Mouse (Mus musculus) neural tube, embryonic 11.5 days (tissue): ENCODE measurements at regions not wholly inside any gene's neighbourhood (a gene's known extent, or its start where the extent isn't known, plus 50 kb on each side); places are given as distances from the start of the nearest gene placed in this dataset.

ENCODE experiments used
- ATAC-seq: fragments of 200-750 bp; cut with Nextera tagmentation; 2 replicates; pipeline ENCODE4 v1.8.0; 2017; ENCODE audit warnings: moderate number of reproducible peaks, mild to moderate bottlenecking, moderate TSS enrichment, moderate library complexity; ENCODE audit not compliant: insufficient read depth, low FRiP score, low TSS enrichment
- DNase-seq: peaks from one replicate; pipeline ENCODE4 v3.0.0-alpha.2; 2015; ENCODE audit warnings: low spot score
- H3K27ac ChIP-seq: fragments of 300-500 bp; sonication (generic); 2 replicates; pipeline ENCODE4 v1.5.1; 2014; ENCODE audit warnings: low read depth, mild to moderate bottlenecking, low read length
- H3K27me3 ChIP-seq: fragments of 300-500 bp; sonication (generic); 2 replicates; pipeline ENCODE4 v1.6.1; 2014; ENCODE audit warnings: mild to moderate bottlenecking, low read length, mixed read lengths; ENCODE audit not compliant: control insufficient read depth, insufficient read depth
- H3K36me3 ChIP-seq: fragments of 300-500 bp; sonication (generic); 2 replicates; pipeline ENCODE4 v1.6.1; 2014; ENCODE audit warnings: mild to moderate bottlenecking, low read length, moderate library complexity, mixed read lengths; ENCODE audit not compliant: control insufficient read depth, insufficient read depth
- H3K4me1 ChIP-seq: fragments of 300-500 bp; sonication (generic); 2 replicates; pipeline ENCODE4 v1.6.1; 2014; ENCODE audit warnings: low read length, mixed read lengths; ENCODE audit not compliant: control insufficient read depth, insufficient read depth
- H3K4me2 ChIP-seq: fragments of 300-500 bp; sonication (generic); 2 replicates; pipeline ENCODE4 v1.6.1; 2014; ENCODE audit warnings: low read depth, mild to moderate bottlenecking, moderate library complexity
- H3K4me3 ChIP-seq: fragments of 300-500 bp; sonication (generic); 2 replicates; pipeline ENCODE4 v1.5.1; 2014; ENCODE audit warnings: low read depth, low read length
- H3K9ac ChIP-seq: fragments of 300-500 bp; sonication (generic); 2 replicates; pipeline ENCODE4 v1.6.1; 2014; ENCODE audit warnings: mild to moderate bottlenecking, low read length
- H3K9me3 ChIP-seq: fragments of 300-500 bp; sonication (generic); 2 replicates; pipeline ENCODE4 v1.6.1; 2016; ENCODE audit warnings: low read length; ENCODE audit not compliant: control insufficient read depth
- WGBS: fragments of 180-500 bp; shearing (Covaris S2); extraction: QIAGEN DNeasy Blood & Tissue Kit; methylation state at CpG from one replicate; pipeline ENCODE4 v1.1.7; 2014; 5-methylcytosine and 5-hydroxymethylcytosine counted together

GRCm38 (mm10) chr12:71642797-71643337, 188.0 kb upstream of the Daam1 start:
- no peak for ATAC-seq
- H3K4me1 ChIP-seq, result peaks cover 4% of the 10 kb centered on the region; the same call in 1 of the 2 replicates
- no peak overlapping the region for H3K27ac ChIP-seq
- H3K9me3 ChIP-seq, result no peaks in the 10 kb centered on the region
- H3K36me3 ChIP-seq, result no peaks in the 10 kb centered on the region
- H3K9ac ChIP-seq, result no peak overlapping the region
- no peak overlapping the region for H3K4me3 ChIP-seq
- no peaks in the 10 kb centered on the region for H3K27me3 ChIP-seq
- H3K4me2 ChIP-seq, result no peak overlapping the region
- DNase-seq, result no peak
- WGBS, result 66% methylated on average over 8 of the region's 8 CpGs

GRCm38 (mm10) chr12:71651251-71651650, 179.6 kb upstream of the Daam1 start:
- WGBS, result 52% methylated on average over 2 of the region's 2 CpGs
- ATAC-seq (no peak), DNase-seq (no peak)
- Histone ChIP-seq H3K4me1 (no peaks in the 10 kb centered on the region), H3K27ac (no peak overlapping the region), H3K27me3 (no peaks in the 10 kb centered on the region), H3K4me3 (no peak overlapping the region), H3K9me3 (no peaks in the 10 kb centered on the region), H3K9ac (no peak overlapping the region), H3K4me2 (no peak overlapping the region), H3K36me3 (no peaks in the 10 kb centered on the region)

GRCm38 (mm10) chr12:71693346-71694038, 137.4 kb upstream of the Daam1 start:
- Histone ChIP-seq H3K4me1 (no peaks in the 10 kb centered on the region), H3K4me3 (no peak overlapping the region), H3K27ac (no peak overlapping the region), H3K36me3 (no peaks in the 10 kb centered on the region), H3K27me3 (no peaks in the 10 kb centered on the region), H3K9me3 (no peaks in the 10 kb centered on the region), H3K4me2 (no peak overlapping the region), H3K9ac (no peak overlapping the region)
- no peak for DNase-seq
- WGBS, result 88% methylated on average over 10 of the region's 10 CpGs
- ATAC-seq, result no peak

GRCm38 (mm10) chr12:71701753-71702152, 129.1 kb upstream of the Daam1 start:
- WGBS, result 76% methylated on average over 2 of the region's 2 CpGs
- H3K36me3 ChIP-seq, result no peaks in the 10 kb centered on the region
- DNase-seq, result peak; percentile 21

GRCm38 (mm10) chr12:71702181-71702580, 128.7 kb upstream of the Daam1 start:
- WGBS, result 88% methylated on average over 11 of the region's 11 CpGs
- Histone ChIP-seq H3K4me1 (no peaks in the 10 kb centered on the region), H3K36me3 (no peaks in the 10 kb centered on the region), H3K4me2 (no peak overlapping the region), H3K27ac (no peak overlapping the region), H3K4me3 (no peak overlapping the region), H3K9me3 (peaks cover 3% of the 10 kb centered on the region; the same call in 1 of the 2 replicates), H3K9ac (no peak overlapping the region), H3K27me3 (no peaks in the 10 kb centered on the region)
- no peak for ATAC-seq
- no peak for DNase-seq

More at GRCm38 (mm10) chr12:71701753-71702152, 129.1 kb upstream of the Daam1 start:
- no peaks in the 10 kb centered on the region for H3K27me3 ChIP-seq
- no peak overlapping the region for H3K4me3 ChIP-seq
- ATAC-seq, result no peak
- H3K27ac ChIP-seq, result no peak overlapping the region
- H3K9me3 ChIP-seq, result peaks cover 3% of the 10 kb centered on the region; the same call in 1 of the 2 replicates
- H3K9ac ChIP-seq, result no peak overlapping the region
- H3K4me2 ChIP-seq, result no peak overlapping the region
- H3K4me1 ChIP-seq, result no peaks in the 10 kb centered on the region

GRCm38 (mm10) chr12:71703146-71703902, 127.6 kb upstream of the Daam1 start:
- WGBS, result 90% methylated on average over 13 of the region's 13 CpGs
- Histone ChIP-seq H3K27ac (no peak overlapping the region), H3K27me3 (no peaks in the 10 kb centered on the region), H3K36me3 (no peaks in the 10 kb centered on the region), H3K4me3 (no peak overlapping the region), H3K4me2 (no peak overlapping the region), H3K9me3 (peaks cover 3% of the 10 kb centered on the region; the same call in 1 of the 2 replicates), H3K4me1 (no peaks in the 10 kb centered on the region), H3K9ac (no peak overlapping the region)
- ATAC-seq, result no peak
- no peak for DNase-seq

GRCm38 (mm10) chr12:71704431-71704830, 126.4 kb upstream of the Daam1 start:
- no peaks in the 10 kb centered on the region for H3K9me3 ChIP-seq
- H3K27ac ChIP-seq, result no peak overlapping the region
- WGBS, result 77% methylated on average over 6 of the region's 6 CpGs
- no peaks in the 10 kb centered on the region for H3K27me3 ChIP-seq
- H3K4me2 ChIP-seq, result no peak overlapping the region
- no peaks in the 10 kb centered on the region for H3K36me3 ChIP-seq
- H3K4me3 ChIP-seq, result no peak overlapping the region
- ATAC-seq (no peak), DNase-seq (no peak)
- no peaks in the 10 kb centered on the region for H3K4me1 ChIP-seq
- H3K9ac ChIP-seq, result no peak overlapping the region

- no peak overlapping the region for H3K4me2 ChIP-seq
- H3K36me3 ChIP-seq, result no peaks in the 10 kb centered on the region
- H3K9ac ChIP-seq, result no peak overlapping the region
- peak; percentile 70 for DNase-seq
- ATAC-seq, result no peak
- no peak overlapping the region for H3K27ac ChIP-seq
- no peaks in the 10 kb centered on the region for H3K9me3 ChIP-seq
- WGBS, result 28% methylated on average over 10 of the region's 10 CpGs
- H3K4me3 ChIP-seq, result no peak overlapping the region
- no peaks in the 10 kb centered on the region for H3K27me3 ChIP-seq
- no peaks in the 10 kb centered on the region for H3K4me1 ChIP-seq
Observed at GRCm38 (mm10) chr12:71707727-71708369, 123.0 kb upstream of the Daam1 start.
